Mouse (Mus musculus): ENCODE data around the gene Snd1. TPM values are rescaled to one million over a fixed set of nuclear protein-coding genes. Genes with fewer than 3 reads are reported as not detected.

Snd1 gene
- polyA plus RNA-seq, 1 experiment from 2014 or later = 79.3 TPM

DNA sequence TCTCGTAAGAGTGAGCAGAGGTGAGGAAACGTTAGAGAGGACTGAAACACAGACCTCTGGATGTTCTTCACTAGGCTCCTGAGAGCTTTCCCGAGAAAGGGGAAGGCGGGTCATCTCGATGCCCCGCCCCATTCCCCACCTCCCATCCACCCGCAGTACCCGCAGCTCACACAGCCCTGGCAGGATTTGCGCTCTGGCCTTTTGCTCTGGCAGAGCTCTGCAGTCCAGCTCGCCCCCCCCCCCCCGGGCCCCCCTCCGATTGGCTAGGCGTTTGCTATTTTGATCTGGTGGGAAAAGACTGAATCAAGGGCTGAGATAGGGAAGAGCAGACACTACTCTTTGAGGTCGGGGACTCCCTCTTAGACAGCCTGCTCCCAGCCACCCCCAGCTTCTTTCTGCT, 505.3 kb downstream of the Snd1 start:
- H3K4me3 ChIP-seq (replicated peaks; ENCODE audit: low read depth, low read length) = no peak overlapping the region; the same call in 1 of the 2 replicates
- ATAC-seq (replicated peaks; ENCODE audit: low FRiP score, low read depth) (no peak), DNase-seq (ENCODE audit: low spot score) (no peak)
- H3K4me1 ChIP-seq (replicated peaks; ENCODE audit: insufficient read depth, low read length) = peaks cover 4% of the 10 kb centered on the region; the same call in 1 of the 2 replicates
- TF ChIP-seq CTCF (IDR thresholded peaks at IDR 0.05; ENCODE audit: low read depth) = no peak
- no peaks in the 10 kb centered on the region for H3K36me3 ChIP-seq (ENCODE audit: insufficient read depth, low read length)
- H3K9me3 ChIP-seq (replicated peaks; ENCODE audit: low read length) = no peaks in the 10 kb centered on the region
- H3K27ac ChIP-seq = no peak overlapping the region
- H3K4me2 ChIP-seq (ENCODE audit: low read length) = peak overlapping the region; percentile 81
- 4% methylated on average over 12 of the region's 14 CpGs for WGBS
- H3K9ac ChIP-seq (ENCODE audit: low read depth, low read length) = no peak overlapping the region
- peaks cover 10% of the 10 kb centered on the region for H3K27me3 ChIP-seq (ENCODE audit: insufficient read depth, low read length)

DNA sequence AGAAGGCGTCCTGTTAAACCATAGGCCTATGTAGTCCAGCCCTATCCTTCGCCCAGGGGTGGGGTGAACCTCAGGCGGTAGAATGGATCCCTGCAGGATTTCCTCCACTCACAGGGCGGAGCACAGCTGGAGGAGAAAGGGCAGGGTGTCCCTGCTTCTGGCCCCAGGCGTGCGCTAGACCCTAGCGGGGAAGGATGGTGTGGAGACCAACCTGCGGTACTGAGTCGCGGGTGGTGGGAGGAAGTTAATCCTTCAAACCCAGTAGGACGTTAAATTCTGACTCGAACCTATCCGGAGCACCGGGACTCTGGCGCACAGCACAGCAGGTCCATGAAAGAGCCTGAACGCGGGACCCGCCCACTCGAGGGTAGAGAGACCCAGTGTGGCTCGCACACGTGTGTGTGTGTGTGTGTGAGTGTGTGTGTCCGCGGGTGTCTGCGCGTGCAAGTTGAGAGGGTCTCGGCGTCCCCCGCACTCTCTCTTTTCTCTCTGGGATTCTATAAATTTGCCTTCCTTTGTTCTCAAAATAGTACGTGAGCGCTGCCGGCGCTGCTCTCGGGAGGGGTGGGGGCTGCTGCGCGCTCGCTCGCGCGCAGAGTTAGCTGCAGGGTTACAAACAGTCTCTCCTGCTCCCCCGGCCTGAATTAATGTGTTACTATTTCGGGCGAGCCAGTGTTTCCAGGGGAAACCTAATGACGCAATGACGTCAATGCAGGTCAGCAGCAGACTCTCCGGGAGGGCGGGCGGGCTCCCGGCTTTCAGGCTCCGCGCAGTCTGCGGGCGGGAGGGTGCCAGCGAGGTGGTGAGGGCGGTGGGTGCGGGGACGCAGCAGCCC, 506.0 kb downstream of the Snd1 start:
- no peak overlapping the region; the same call in 1 of the 2 replicates for H3K27ac ChIP-seq
- H3K4me2 ChIP-seq (ENCODE audit: low read length) = peak overlapping the region; percentile 81
- peaks cover 4% of the 10 kb centered on the region; the same call in 1 of the 2 replicates for H3K4me1 ChIP-seq (replicated peaks; ENCODE audit: insufficient read depth, low read length)
- no peaks in the 10 kb centered on the region for H3K36me3 ChIP-seq (ENCODE audit: insufficient read depth, low read length)
- no peaks in the 10 kb centered on the region for H3K9me3 ChIP-seq (replicated peaks; ENCODE audit: low read length)
- TF ChIP-seq CTCF (IDR thresholded peaks at IDR 0.05; ENCODE audit: low read depth) = no peak
- H3K4me3 ChIP-seq (replicated peaks; ENCODE audit: low read depth, low read length) = peak overlapping the region; percentile 46
- peaks cover 10% of the 10 kb centered on the region for H3K27me3 ChIP-seq (ENCODE audit: insufficient read depth, low read length)
- peak; percentile 75 for ATAC-seq (replicated peaks; ENCODE audit: low FRiP score, low read depth)
- peak; percentile 69 for DNase-seq (ENCODE audit: low spot score)
- H3K9ac ChIP-seq (ENCODE audit: low read depth, low read length) = 0 out of 2 replicates have a peak overlapping the region, but pooled peaks have one; percentile 19
- 1% methylated on average over 56 of the region's 56 CpGs for WGBS

DNA sequence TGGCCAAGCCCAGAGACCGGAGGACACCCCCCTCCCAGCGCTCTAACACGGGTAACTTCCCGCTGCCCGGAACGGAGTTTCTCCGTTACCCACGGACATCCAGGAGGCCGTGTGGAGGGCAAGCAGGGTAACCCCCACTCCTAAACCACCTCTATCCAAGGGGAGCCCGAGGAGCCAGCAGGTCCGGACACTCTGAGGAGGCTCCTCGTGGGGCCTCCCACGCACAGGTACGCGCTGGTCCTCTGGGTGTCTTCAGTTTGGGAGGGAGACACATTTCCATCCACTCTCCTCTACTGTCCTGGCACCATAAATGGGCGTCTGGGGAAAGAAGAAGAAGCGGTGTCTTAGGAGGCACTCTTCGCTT, 506.6 kb downstream of the Snd1 start:
- Histone ChIP-seq H3K27me3 (ENCODE audit: insufficient read depth, low read length) (peaks cover 10% of the 10 kb centered on the region), H3K9me3 (replicated peaks; ENCODE audit: low read length) (no peaks in the 10 kb centered on the region), H3K9ac (ENCODE audit: low read depth, low read length) (0 out of 2 replicates have a peak overlapping the region, but pooled peaks have one; percentile 19), H3K4me1 (replicated peaks; ENCODE audit: insufficient read depth, low read length) (peaks cover 4% of the 10 kb centered on the region; the same call in 1 of the 2 replicates), H3K4me3 (replicated peaks; ENCODE audit: low read depth, low read length) (peak overlapping the region; percentile 46), H3K36me3 (ENCODE audit: insufficient read depth, low read length) (no peaks in the 10 kb centered on the region), H3K4me2 (ENCODE audit: low read length) (peak overlapping the region; percentile 81), H3K27ac (no peak overlapping the region)
- WGBS = 3% methylated on average over 18 of the region's 18 CpGs
- no peak for DNase-seq (ENCODE audit: low spot score)
- TF ChIP-seq CTCF (IDR thresholded peaks at IDR 0.05; ENCODE audit: low read depth) = no peak
- no peak; the same call in 1 of the 2 replicates for ATAC-seq (replicated peaks; ENCODE audit: low FRiP score, low read depth)

DNA sequence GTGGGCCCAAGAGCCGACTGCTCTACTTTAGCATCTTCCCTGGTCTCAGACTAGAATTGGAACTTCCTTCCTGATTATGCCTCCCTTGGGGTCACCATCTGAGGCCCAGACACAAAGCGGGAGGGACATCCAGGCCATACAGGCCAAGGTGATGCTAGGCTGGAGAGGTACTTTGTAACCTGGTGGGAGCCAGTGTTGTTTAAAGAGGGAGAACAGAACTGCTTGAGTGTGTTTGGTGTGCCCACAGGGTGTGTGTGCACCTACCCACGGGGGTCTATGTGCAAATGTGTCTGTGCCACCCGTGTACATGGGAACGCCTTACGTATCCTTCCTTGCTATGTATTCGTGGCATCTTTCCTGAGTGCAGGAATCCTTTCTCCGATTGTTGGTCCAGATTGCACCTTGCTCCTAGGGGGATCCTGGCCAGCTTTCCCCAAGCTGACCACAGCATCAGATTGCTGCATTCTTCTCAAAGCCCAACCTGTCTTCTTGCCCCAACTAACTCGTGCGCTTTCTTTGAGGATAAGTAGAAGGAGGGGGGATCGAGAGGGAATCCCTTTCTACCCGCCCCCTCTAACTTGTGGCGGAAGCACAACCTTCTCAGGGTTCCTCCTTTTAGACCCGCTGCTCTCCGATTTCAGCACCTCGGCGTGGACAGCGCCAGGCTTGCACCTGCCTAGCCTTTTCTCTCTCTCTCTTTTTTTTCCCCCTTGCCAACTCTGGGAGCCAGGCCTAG, 507.2 kb downstream of the Snd1 start:
- Histone ChIP-seq H3K4me1 (replicated peaks; ENCODE audit: insufficient read depth, low read length) (peaks cover 4% of the 10 kb centered on the region; the same call in 1 of the 2 replicates), H3K27ac (no peak overlapping the region), H3K4me3 (replicated peaks; ENCODE audit: low read depth, low read length) (peak overlapping the region; percentile 46; the same call in 1 of the 2 replicates), H3K36me3 (ENCODE audit: insufficient read depth, low read length) (no peaks in the 10 kb centered on the region), H3K9ac (ENCODE audit: low read depth, low read length) (no peak overlapping the region), H3K4me2 (ENCODE audit: low read length) (peak overlapping the region; percentile 81; the same call in 1 of the 2 replicates), H3K27me3 (ENCODE audit: insufficient read depth, low read length) (peaks cover 10% of the 10 kb centered on the region), H3K9me3 (replicated peaks; ENCODE audit: low read length) (no peaks in the 10 kb centered on the region)
- no peak for ATAC-seq (replicated peaks; ENCODE audit: low FRiP score, low read depth)
- no peak for TF ChIP-seq CTCF (IDR thresholded peaks at IDR 0.05; ENCODE audit: low read depth)
- DNase-seq (ENCODE audit: low spot score) = peak; percentile 85
- WGBS = 15% methylated on average over 18 of the region's 18 CpGs

DNA sequence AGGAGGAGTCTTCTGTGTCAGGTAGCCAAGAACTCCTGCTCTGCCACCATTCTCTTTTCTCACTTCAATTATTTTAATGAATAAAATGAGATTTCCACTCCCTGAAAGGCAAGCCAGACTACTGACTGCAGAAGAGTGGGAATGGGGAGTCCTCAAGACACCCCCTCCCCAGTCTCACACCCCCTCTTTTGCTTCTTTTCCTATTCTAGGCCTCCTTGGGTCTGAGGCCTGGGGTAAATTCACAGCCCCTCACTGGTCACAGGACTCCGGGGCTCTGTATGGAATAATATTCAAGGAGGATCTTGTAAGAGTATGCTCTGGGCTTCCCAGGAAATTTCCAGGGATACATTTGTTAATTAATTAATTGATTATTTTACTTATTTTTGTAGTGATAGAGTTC, 507.9 kb downstream of the Snd1 start:
- WGBS = 82% methylated on average over 1 of the region's 1 CpGs
- peaks cover 10% of the 10 kb centered on the region for H3K27me3 ChIP-seq (ENCODE audit: insufficient read depth, low read length)
- no peak for ATAC-seq (replicated peaks; ENCODE audit: low FRiP score, low read depth)

More for the DNA sequence above, 507.9 kb downstream of the Snd1 start:
- no peak overlapping the region for H3K4me3 ChIP-seq (replicated peaks; ENCODE audit: low read depth, low read length)
- no peak for TF ChIP-seq CTCF (IDR thresholded peaks at IDR 0.05; ENCODE audit: low read depth)
- no peaks in the 10 kb centered on the region for H3K9me3 ChIP-seq (replicated peaks; ENCODE audit: low read length)
- peaks cover 4% of the 10 kb centered on the region; the same call in 1 of the 2 replicates for H3K4me1 ChIP-seq (replicated peaks; ENCODE audit: insufficient read depth, low read length)
- H3K36me3 ChIP-seq (ENCODE audit: insufficient read depth, low read length) = no peaks in the 10 kb centered on the region
- H3K27ac ChIP-seq = no peak overlapping the region
- H3K4me2 ChIP-seq (ENCODE audit: low read length) = no peak overlapping the region
- no peak overlapping the region for H3K9ac ChIP-seq (ENCODE audit: low read depth, low read length)
- no peak for DNase-seq (ENCODE audit: low spot score)

Other genes starting within 250 kb of the Snd1 start
- 19.6 and 24.4 TPM in 2 replicates for gene Zfp800, start 77.1 kb upstream of the Snd1 start, polyA plus RNA-seq (2015; fragmentation: Nextera tagmentation; extraction: Ambion mirVana)
- 330 and 338 TPM in 2 replicates for gene Arf5, start 51.6 kb upstream of the Snd1 start, polyA plus RNA-seq (2015; fragmentation: Nextera tagmentation; extraction: Ambion mirVana)
- gene Fscn3, start 47.4 kb upstream of the Snd1 start, polyA plus RNA-seq (2015; fragmentation: Nextera tagmentation; extraction: Ambion mirVana) = not detected in 2 replicates
- gene Gcc1, start 46.7 kb upstream of the Snd1 start, polyA plus RNA-seq (2015; fragmentation: Nextera tagmentation; extraction: Ambion mirVana) = 8.8 and 9.5 TPM in 2 replicates
- gene Pax4, start 25.8 kb upstream of the Snd1 start, polyA plus RNA-seq (2015; fragmentation: Nextera tagmentation; extraction: Ambion mirVana) = not detected in 2 replicates

Measured in kidney, postnatal 0 days (tissue).